Mouse (Mus musculus) testis, adult 2 months (tissue): Measurements from ENCODE around the gene Celsr1.

ENCODE experiments used
- CTCF ChIP-seq: fragments of 200-500 bp; IDR thresholded peaks from 2 replicates; pipeline ENCODE4 v1.5.1; 2012; ENCODE audit warnings: low read depth, mild to moderate bottlenecking, inconsistent platforms, low read length, moderate library complexity; ENCODE audit not compliant: control insufficient read depth, insufficient read depth, insufficient replicate concordance
- POLR2A ChIP-seq: fragments of 200-500 bp; IDR thresholded peaks from 2 replicates; pipeline ENCODE4 v1.6.1; 2012; ENCODE audit warnings: low read depth, mild to moderate bottlenecking, inconsistent platforms, low read length, moderate library complexity; ENCODE audit not compliant: control insufficient read depth

- TF ChIP-seq CTCF, result no peak
- no peak for TF ChIP-seq POLR2A
Measured at GRCm38 (mm10) chr15:85993386-85993785, 40.2 kb downstream of the Celsr1 start.
